Mouse (Mus musculus): ENCODE data around the gene Pgam2.
"Not testable (repeated sequence)": the region's sequence is repeated elsewhere in the genome, so short reads cannot be mapped to it uniquely, and the experiment has no call there.

The Pgam2 gene

DNA sequence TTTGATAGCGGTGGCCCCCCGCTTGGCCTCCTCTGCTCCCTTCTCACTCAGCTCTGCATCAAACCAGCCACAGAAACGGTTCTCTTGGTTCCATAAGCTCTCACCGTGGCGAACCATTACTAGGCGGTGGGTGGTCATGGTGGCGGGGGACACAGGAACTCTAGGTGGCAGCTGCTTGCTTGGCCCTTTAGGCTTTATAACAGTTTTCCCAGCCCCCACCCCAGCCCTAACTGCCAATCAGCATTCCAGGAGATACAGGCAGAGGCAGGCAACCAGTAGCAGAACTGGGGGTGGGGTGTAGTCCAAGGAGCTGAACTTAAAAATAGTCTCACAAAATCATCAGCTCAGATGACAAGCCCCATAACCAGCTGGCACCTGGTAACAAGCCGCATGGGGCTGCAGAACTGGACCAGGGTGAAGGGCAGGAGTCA lies at the start of gene Pgam2:
TSS of gene Pgam2 (minus strand) at position 183 of the 431 bp plus-strand sequence.
- DNase-seq (ENCODE audit: low spot score), result no peak

DNA sequence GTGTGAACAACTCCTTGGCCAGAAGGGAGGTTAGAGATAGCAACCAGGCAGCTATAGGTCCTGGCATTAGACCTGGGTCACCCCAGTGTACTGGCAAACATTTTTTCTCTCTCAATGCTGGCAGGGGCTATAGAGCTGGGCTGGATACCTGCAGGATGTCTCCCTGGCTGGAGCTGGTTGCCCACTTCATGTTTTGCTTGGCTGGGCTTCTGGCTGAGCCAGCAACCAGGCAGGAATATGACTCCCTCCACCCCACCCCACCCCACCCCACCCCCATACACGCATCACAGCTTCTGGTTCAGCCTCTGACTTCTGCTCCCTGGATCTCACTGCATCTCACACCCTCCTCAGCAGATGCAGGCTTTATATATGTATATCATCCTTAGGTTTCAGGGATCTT lies 48.8 kb upstream of the Pgam2 start:
- DNase-seq (ENCODE audit: low spot score), result no peak

DNA sequence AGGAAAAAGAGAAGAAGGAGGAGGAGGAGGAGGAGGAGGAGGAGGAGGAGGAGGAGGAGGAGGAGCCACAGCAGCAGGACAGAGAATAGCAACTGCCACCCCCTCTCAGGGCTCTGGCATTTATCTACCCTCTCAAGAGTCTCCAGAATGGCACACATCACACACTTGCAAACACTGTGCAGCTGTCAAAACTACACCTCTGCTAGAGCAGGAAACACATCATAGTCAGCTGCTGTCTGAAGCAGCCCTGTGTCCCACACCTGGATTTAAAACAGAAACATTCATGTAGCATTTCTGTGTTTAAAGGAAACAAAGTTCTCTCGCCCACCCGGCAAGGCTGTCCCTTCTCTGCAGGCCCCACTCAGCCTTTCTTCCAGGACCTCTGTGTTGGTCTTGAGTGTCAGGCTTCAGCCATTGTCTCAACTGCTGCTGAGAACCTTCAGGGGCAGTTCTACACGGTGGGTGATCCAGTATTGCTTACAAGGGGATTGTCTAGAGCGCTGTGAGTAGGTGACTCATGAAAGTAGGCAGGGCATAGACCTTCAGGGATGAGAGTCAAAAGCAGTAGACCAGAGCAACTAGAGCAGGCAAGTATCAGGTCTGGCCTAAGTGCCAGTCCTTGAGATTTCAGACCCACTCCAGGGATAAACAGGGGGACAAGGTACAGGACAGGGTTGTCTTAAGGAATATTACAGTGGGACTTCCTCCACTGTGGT lies 47.6 kb upstream of the Pgam2 start:
- no peak for DNase-seq (ENCODE audit: low spot score)

DNA sequence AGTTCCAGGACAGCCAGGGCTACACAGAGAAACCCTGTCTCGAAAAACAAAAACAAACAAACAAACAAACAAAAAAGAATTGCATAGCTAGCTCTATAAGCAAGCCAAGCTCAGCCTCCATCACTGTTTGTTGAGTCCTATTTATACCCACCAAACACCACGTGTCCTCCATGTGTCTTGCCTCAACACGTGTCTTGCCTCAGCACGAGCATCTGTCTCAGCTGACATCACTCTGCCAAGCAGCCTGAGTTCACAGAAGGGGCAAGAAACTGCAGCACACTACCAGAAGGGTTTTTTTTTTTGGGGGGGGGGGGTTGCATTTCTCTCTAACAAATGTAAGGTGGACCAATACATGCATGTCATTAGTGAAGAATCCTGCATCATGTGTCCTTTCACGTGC lies 46.9 kb upstream of the Pgam2 start:
- no peak for DNase-seq (ENCODE audit: low spot score)

DNA sequence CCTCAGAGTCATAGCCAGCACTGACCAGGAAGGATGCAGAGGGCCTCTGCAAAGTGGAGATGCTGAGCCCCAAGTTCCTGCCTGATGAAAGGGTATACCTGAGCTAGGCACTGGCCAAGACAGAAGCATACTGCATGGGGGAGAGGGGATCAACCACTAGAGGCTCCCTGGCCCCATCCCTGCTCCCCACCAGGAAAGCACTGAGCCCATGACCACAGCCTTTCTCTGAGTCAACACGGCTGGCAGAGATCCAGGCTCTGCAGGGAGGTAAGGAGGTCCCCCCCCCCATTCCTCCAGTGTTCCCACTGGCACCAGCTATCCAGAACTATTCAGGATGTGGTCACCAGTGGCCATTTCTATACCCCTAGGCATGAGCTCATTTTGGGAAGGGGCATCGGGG lies 45.8 kb upstream of the Pgam2 start:
- DNase-seq (ENCODE audit: low spot score), result no peak

DNA sequence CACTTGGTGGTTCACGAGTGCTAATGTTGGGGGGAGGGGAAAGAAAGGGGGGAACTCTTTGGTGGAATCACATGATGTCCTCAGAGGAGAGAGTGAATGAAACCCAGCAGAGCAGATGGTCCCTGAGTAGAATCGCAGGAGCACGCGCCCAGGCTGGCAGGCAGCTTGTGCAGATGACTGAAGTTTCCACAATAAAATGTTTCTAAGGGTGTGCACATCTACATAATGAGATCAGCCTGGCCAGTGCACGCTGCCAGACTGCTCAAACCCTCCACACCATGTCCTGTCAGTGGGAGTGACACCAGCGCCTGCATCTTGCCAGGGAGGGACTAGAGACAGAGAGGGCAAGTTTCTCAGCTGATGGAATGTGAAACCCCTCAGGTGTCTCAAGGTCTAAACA lies 45.2 kb upstream of the Pgam2 start:
- no peak for DNase-seq (ENCODE audit: low spot score)

DNA sequence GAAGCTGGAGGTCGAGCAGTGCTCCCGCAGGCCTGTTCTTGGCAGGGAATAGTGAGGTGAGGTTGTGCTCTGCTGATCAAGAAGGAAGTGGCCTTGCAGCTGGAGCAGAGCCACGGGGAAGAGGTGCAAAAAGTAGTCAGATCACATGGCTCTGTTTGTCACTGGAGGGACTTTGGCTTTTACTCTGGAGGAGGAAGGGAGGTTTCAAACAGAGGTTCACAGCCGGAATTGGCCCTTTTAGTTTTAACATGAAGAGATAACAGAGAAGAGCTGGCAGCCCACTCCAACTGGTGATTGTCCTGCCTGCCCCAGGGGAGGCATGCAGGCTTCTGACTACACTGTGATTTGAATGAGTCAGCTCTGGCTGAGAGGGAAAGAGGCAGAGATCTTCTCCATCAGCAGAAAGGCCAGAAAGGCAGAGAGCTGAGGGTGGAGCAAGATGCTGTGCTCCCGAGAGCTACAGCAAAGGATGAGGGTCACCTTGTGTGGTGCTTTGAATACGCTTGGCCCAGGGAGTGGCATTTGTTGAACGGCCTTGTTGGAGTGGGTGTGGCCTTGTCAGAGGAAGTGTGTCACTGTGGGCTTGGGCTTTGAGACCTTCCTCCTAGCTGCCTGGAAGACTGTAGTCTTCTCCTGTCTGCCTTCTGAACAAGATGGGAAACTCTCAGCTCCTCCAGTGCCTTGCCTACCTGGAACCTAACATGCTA lies 43.3 kb upstream of the Pgam2 start:
- DNase-seq (ENCODE audit: low spot score), result no peak

DNA sequence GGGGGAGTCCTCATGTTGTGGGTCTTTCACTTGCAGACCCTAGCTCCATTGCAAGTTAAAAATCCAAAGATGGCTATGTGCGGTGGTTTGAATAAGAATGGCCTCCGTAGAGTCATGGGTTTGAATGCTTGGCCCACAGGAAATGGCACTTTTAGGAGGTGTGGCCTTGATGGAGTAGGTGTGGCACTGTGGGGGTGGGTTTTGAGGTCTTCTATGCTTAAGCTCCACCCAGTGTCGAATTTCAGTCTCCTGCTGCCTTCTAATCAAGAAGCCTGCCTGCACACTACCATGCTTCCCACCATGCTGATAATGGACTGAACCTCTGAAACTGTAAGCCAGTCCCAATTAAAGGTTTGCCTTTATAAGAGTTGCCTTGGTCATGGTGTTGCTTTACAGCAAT lies 39.6 kb upstream of the Pgam2 start:
- DNase-seq (ENCODE audit: low spot score), result no peak

DNA sequence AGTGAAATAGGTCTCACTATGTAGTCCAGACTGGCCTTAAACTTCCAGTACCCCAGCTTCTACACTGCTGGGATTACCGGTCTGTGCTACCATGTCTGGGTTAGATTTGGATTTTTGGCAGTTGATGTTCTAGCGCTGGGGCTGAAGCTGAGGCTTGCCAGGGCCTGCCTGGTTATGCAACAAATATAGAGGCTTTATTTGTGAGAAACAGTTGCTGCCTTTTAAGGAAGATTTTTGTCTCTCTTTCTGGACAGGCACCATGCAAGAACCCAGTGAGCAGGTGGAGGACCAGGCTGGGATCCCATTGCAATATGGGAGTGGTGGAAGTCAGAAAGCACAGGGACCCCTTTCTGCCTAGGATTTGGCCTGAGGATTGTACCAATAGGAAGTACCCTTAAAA lies 38.2 kb upstream of the Pgam2 start:
- DNase-seq (ENCODE audit: low spot score), result no peak

DNA sequence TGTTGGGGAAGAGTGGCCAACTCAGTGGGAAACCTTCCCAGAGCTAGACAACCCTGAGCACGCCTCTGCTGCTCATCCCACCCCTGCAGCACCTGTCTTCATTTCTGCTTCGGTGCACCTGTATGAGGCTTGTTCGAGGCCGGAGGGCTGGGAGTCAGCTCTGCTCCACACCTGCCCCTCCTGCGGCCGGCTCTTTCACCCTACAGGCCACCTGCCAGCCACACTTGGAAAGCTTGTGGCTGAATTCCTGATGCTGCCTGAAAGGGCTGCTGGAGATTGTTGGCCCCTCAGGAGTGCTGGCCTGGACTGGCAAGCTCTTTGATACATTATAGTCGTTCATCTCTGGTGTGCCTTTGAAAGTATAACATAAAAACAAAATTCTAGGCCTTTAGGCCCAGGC lies 36.8 kb upstream of the Pgam2 start:
- no peak for DNase-seq (ENCODE audit: low spot score)

DNA sequence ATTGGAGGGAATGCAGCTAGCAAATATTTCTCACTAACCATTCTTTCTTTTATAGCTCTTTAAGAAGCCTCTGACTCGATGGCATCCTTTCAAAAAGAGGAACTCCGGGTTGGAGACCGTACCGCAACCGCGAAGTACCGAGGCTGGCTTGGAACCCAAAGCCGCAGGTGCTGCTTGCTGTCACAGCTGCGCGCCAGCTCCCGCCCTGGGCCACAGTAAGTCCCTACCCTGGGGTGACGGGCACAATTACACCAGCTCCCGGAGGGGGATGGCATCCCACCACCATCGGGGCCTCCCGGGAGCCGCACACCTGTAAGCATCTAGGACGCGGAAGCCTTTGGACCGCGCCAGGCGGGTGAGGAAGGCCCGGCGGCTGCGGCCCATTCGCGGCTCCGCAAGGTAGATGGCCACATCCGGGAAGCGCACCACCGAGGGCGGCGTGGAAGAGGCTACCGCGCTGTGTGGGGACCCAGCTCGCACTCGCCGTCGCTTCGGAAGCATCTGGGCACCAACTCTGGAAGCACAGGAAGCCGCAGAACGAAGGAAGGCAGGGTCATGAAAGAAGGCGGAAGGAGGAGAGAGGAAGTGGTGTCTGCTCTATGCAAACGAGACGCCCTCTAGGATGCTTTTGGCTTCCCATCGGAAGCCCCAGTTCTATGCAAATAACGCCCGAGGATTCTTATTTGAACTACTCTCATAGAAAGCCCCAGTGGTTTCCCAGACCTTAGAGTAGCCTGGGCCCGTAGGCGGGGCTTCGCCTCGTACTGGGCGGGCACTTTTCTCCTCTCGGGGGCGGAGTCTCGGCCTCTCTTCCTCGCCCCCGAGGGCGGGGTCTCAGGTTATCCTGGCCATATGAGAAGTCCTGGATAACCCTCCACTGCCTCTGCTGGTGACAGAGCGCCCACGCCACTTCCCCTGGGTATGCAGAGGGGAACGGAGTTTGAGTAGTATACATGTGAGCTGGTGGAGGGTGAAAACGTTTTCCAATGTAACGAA lies 34.0 kb upstream of the Pgam2 start, which contains the start of gene Polm:
TSS of gene Polm (minus strand) at position 766 of the 996 bp plus-strand sequence.
- peak; percentile 71 for DNase-seq (ENCODE audit: low spot score)

DNA sequence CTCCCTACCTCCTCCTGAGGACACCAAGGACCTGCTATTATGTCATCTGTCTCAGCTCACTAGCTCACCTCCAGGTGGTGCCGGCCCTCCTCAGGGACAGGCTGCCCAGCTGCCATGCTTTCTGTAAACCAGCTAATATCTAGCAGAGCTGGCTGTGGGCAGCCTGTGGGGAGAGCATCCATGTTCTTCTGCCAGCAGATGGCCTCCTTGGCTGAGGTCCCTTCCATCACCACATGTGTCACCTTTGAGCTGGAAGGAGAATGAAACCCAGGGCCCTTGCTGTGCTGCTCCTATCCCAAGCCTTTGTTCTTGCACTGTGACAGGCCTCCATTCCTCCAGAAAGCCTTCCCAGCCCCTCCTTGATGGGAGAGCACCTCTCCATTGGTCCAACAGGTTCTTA lies 32.6 kb upstream of the Pgam2 start:
- no peak for DNase-seq (ENCODE audit: low spot score)

DNA sequence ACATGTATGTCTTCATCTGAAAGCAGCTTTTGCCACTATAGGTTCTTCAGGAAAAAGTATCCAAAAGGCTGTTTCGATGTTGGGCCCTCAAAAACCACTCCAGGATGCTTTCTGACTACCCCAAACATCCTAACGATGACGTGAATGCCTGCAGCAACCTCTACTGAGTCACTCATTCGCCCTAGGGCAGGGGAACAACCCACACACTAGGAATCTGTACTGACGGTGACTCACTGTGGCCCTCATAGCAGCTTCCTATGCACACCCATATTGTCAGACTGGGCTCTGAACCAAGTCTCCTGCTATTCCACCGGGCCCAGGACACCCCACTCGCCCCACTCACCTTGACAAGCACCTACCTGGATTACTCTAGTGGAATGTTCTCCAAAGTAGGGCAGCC lies 31.5 kb upstream of the Pgam2 start:
- no peak for DNase-seq (ENCODE audit: low spot score)

DNA sequence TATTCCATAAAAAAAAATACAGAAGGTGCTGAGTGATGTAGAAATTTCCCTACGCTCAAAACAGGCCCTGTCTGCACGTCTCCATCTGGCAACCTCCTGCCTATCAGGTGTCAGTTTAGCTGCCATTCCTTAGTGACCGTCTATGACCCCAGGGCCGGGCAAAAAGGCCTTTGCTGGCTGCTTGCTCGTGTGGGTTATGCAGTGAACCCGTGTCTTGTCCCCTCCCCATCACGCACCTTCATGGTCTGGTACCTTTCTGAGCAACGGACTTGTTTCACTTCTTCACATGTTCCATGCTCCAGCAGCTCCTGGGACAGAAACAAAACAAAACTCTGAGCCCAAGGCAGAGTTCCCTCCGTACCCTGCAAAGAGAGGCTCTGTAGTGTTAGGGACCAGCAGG lies 31.0 kb upstream of the Pgam2 start:
- DNase-seq (ENCODE audit: low spot score), result no peak

DNA sequence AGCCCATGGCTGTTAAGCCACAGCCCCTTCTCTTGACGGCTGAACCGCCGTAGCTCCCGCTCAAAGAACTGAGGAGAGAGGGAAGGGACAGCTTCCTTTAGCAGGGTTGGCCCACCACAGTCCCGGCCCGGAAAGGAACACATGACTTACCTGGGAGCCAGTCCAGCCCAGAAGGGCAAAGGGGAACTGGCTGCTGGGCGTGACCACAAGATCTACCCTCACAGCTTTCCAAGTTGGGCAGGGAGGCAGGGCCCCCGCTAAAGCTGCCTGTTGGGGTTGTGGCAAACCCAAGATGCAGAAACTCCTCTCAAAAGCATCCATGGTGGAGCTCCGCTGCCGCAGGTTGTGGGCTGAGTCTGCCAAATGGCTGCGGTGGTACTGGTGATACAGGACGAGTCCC lies 25.8 kb upstream of the Pgam2 start:
- DNase-seq (ENCODE audit: low spot score), result no peak

DNA sequence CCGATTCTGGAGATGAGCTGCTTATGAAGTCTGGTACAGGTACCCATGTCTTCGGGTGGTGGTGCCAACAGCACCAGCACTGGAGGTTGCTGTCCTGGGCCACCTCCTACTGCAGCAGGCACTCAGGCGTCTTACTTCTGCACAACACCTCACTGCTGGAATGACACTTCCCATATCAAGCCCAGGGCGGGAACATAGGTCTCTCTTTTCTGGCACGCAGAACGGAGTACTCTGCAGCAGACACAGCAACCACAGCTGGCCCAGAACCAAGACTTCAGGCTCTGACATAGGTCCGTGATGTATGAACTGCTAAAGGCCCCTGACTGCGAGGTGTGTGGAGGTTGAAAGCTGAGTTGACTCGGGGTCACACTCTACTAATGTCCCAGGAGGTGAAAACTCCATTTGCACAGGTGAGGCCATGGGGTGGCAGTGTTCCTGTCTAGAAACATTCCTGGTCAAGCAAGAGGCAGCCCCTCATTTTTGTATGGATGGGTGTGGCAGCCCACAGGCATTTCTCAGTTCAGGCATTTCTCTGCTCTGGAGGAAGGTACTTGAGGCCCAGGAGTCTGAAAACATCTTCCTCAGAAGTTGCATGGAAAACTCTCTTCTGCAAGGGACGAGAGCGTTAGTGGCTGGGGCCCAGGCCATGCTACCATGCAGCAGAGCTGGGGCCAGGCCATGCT lies 25.1 kb upstream of the Pgam2 start:
- DNase-seq (ENCODE audit: low spot score), result no peak

DNA sequence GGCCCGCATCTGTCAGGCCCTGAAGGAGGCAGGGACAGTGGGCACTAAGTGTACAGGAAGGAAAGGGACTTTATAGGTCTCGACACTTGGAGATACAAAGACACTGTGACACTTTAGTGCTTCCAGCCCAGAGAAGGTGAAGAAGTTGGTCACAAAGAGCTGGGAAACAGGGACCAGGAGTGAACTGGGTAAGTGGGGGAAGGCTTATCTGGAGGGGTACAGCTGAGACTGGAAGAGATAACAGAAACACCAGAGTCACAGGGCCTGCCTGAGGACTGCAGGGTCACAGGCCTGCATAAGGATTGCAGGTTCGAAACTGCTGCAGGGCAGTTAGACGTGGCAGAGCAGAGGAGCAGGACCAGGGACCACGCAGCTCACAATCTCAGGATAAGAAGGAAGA lies 24.4 kb upstream of the Pgam2 start:
- DNase-seq (ENCODE audit: low spot score), result no peak

DNA sequence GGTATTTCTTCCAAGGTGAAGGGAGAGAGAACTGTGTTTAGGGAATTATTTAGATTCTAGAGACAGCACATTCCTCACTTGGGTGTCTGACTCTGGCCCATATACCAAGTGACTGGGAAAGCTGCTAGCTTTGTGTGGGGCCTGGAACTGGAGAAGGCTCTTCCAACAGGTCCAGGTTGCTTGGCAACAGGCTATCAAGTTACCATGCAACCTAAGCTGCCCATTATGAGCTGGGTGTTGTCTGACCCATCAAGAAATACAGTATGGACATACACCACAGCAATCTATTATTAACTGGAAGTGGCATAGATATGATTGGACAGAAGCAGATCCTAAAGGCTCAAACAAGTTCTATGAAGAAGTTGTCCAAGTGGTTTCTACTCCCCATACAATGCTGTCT lies 21.9 kb upstream of the Pgam2 start:
- no peak for DNase-seq (ENCODE audit: low spot score)

DNA sequence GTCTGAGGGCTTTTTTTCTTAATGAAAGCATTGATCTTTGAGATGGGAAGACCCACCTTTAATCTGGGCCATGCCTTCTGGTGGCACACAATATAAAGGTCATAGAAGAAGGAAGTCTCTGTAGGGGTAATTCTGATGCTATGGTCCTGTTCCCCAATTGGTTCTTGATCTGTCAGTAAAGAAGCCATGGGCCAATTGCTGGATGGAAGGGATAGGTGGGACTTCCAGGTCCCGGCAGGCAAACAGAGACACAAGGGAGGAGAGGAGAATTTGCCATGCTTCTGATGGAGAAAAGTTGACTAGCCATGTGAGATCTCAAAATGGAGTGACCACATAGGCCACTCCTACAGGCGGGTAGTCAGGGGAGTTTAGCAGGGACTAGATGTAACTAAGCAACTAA lies 15.7 kb upstream of the Pgam2 start:
- no peak for DNase-seq (ENCODE audit: low spot score)

DNA sequence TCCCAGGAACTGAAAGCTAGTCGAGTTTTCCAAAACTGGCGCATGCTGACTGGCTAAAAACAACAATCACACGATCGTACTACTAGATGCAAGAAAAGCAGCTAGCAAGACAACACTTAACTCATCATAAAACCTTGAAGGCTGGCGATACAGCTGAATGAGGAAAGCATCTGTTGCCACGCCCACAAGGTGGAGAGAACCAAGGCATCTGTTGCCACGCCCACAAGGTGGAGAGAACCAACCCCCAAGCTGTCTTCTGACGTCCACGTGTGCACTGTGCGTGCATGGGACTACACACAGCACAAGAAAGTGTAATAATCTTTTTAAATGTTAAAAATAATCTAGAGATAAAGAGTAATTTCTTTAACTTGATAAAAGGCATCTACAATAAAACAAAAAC lies 9.8 kb upstream of the Pgam2 start:
- DNase-seq (ENCODE audit: low spot score), result no peak

DNA sequence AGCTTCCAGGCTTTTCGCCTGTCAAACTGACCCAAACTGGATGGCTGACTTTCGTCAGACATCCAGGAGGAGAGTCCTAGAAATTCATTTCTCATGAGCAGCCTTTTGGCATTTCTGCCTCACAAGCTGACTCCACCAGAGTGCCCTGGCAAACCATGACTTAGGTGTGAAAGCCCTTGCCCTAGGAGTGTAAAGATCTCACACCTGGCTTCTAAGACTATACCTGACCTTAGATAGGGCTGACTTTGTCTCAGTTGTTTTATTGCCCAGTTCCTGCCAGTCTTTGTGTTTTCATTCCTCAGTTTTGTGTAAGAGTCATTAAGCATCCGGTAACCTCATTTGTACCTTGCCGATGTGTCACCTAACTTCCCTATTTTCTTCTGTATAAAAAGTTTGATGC lies 6.0 kb upstream of the Pgam2 start:
- not testable (repeated sequence) for DNase-seq (ENCODE audit: low spot score)

DNA sequence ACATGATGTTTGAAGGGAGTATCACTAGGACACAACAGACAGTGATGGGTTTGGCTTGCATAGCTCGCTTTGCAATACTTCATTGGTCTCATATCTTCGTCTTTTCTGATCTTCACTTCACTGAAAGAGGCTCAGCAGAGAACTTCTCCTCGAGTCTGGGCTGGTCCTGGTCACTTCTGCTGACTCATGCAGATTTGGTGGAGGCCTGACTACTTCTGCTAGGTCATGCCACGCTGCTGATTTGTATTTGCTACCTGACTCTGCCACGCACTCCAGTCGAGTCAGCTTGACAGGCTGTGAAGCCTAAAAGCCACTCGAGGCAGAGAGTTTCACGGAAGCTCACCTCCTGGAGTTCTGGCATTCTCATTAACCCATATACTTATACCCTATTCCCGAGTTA lies 4.4 kb upstream of the Pgam2 start:
- DNase-seq (ENCODE audit: low spot score), result no peak

Measured in ovary, postnatal 10 days (tissue).